Mouse (Mus musculus) telencephalon, adult 2 months (tissue): ENCODE data around the gene Atp13a2.

Experiments
- DNase-seq: peaks from one replicate; pipeline ENCODE4 v3.0.0-alpha.2; 2011; ENCODE audit warnings: low read depth, low spot score

Atp13a2 gene

DNA sequence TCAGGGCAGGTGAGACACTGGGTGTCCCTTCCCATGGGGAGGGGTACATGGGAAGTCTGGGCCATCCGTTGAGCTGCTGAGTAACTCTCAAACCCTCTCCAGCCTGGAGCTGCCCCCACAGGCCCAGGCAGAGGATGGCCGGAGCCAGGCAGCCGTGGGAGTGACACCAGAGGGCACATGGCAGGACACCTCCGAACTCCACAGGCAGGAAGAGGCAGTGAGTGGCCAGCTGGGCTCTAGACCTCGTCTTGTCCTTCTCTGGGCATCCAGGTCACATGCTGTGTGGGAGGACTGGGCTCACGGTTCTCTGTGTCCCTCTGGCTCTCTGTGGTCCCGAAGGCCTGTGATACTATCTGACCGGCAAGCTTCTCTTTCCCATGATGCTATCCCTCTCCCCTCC is 7.2 kb downstream of the Atp13a2 start:
- no peak for DNase-seq

DNA sequence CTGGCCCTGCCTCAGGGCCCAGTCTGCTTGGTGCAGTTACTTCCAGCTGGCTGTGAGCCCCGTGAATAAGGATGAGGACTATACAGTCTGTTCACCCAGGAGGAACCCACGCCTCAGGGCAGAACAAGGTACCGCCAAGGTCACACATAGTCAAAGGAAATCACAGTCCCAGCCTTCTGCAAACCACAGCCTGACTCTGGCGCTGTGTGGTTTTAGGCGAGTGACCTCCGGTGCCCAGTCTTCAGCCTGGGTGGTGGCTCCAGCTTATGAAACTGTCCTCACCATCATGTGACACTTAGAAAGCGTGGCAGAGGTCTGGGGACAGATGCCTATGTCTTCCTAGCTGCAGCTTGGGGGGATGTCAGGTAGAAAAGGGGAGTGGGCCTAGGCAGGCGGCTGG is 9.1 kb downstream of the Atp13a2 start:
- DNase-seq, result no peak

DNA sequence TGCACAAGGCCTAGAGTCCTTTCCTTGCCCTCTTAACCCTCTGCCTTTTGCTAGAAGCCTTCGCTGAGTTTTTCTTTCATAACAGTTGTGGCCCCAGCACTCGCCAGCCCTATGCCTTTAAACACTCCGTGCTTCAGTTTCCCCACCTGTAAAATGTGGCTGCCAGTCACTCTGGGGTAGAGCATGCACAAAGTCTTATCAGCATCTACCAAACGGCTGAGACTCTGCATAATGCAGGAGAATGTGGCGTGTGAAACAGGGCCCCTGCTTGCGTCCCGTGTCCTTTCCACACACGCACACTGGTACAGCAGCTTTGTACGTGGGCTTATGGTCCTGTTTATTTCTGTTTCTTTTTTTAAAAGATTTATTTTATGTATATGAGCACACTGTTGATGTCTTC is 10.1 kb downstream of the Atp13a2 start:
- DNase-seq, result no peak

DNA sequence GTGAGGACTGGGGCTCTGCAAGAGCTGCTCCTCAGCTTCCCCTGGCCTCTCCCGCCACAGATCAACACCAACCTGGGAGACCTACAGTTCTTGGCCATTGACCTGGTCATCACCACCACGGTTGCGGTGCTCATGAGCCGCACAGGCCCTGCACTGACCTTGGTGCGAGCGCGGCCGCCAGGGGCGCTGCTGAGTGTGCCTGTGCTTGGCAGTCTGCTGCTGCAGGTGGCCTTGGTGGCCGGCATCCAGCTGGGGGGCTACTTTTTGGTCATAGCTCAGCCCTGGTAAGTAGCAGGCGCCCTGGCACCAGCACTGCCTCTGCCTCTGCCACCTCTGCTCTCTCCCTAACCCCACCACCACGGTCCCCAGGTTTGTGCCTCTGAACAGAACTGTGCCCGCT is 19.3 kb downstream of the Atp13a2 start:
- no peak for DNase-seq

DNA sequence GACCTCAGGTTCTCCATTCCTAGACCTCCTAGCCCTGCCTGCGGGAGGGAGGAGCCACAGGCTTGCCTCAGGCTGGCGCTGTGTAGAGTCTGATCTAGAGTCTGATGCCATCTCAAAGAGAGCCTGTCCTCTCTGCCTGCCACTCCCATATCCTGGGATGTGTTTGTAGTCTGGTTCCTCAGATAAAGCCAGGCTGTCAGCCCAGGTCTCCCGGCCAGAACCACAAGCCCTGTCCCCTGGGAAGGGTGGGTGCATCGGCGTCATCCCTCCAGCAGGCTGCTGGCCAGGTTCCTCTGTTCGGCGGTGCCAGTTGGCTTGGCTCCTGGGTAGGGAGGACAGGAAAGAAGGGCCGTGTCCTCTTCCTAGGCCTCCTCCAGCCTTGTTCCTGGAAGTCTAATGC is 21.4 kb downstream of the Atp13a2 start:
- DNase-seq, result no peak

DNA sequence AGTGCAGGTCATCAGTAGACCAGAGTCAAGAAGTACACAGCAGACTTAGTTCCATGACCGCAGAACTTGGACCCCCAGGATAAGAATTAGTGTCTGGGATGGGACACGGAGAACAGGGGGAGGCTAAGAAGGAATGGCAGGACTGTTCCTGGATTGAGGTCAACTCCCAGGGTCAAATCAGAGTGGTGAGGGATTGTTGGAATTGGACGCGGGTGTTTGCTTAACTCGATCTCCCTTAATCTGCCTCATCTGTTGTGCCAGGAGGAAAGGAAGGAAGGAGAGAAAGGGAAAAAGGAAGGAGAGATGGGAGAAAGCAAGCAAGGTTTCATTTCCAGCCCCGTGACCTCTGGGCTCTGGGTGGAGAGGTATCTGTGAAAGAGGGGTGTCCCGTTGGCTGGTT is 23.4 kb downstream of the Atp13a2 start, which contains the start of gene Mfap2:
Mfap2 (plus strand) TSS at position 301 of the 400 bp plus-strand sequence.
- no peak for DNase-seq

DNA sequence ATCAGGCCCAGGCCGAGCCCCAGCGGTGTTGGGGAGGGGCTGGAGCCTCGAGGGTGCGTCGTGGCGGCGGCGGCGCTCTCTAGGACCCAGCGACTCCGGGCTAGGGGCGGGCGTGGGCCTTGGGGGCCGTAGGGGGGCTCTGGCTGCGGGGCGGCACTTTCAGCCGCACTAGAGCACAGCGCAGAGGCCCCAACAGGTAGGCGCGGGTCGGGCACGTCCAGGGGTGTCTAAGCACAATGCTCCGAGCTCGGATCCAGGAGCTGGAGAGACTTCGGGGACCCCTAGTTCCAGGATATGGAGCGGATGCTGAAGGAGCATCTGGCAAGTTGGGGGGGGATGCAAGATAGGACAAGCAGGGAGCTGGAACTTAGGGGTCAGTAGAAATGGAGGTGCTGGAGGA is 23.9 kb downstream of the Atp13a2 start:
- DNase-seq, result no peak

DNA sequence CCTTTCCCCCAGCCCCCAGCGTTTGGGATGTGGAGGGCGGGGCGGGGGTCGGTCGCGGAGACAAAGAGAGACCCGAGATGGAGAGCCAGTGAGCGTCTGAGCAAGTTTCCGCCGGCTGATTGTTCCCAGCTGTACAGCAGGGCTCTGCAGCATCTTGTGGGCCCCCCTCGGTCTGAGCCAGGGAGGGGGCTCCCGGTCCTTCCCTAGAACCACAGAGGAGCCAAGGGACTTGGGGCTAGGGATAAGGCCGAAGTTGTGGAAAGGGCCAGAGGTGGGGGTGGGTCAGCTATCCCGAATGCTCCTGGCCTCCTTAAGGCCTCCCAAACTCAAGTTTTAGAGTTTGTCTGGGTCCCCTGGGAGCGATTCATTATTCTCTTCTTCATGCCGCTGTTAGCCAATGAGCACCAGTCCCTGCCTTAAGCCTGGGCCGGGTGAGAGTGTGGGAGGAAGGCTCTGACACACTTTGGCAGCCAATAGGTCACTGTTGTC is 24.3 kb downstream of the Atp13a2 start:
- no peak for DNase-seq

DNA sequence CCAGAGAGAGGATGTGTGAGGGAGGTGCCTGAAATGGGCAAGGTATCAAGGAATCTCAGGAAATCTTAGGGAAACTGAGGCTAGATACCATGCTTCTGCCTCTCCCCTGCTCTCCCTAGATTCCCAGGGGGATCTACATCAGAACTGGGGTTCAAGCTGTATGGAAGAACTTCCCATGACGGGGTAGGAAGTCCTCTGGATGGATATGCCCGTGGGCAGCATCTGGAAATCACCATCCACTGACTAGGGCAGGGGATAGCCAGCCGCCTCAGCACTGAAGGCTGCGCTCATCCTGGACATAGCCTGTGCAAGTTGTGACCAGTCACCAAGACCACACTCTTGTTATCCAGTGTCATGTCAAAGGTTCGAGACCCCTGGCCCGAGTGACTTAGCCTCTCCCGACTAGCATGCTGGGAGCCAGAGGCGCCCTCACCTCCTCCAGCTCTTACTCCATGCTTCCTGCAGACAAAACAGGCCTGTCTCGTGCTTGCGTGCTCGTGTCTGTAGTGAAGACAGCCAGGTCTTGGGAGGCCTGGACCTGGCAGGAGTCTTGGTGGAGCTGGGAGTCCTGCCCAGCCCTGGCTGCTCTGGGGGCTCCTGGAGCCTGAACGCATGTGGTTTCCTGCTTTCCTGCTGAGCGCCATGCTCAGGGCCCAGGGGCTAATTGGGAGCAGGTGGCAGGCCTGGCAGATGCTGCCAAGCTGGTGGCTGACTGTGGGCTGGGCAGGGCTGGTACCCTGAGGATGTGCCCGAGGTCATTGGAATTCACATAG is 25.1 kb downstream of the Atp13a2 start:
- no peak for DNase-seq

DNA sequence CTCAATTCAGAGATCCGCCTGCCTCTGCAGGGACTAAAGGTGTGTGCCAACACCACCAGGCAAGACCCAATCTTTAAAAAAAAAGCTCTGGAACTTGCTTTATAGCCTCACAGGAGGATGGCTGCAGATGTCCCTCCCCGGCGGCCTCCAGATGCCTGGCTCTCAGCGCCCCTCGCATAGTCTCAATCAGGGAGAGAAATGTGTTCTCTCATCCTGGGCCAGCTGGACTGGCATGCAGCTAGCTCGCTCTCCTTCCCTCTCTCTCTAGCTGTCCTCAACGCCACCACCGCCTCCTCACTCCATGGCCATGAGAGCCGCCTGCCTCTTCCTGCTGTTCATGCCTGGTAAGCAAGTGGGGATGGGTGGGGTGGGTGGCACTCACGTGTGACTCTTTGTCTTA is 25.9 kb downstream of the Atp13a2 start:
- DNase-seq, result peak; percentile 31

DNA sequence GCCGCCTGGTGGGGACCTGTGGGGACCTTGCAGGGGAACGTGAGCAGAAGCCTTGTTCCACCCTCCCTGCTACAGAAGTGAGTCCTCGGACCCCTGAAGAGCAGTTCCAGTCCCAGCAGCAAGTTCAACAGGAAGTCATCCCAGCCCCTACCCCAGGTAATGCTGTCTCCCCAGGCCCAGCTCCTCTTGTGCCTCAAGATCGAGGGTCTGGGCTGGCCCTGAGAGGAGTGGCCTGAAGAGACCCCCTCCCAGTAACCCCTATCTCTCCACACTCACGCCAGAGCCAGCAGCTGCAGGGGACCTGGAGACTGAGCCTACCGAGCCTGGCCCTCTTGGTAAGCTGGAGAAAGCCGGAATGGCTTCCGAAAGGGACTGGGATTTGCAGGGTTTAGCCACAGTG is 27.4 kb downstream of the Atp13a2 start:
- no peak for DNase-seq

DNA sequence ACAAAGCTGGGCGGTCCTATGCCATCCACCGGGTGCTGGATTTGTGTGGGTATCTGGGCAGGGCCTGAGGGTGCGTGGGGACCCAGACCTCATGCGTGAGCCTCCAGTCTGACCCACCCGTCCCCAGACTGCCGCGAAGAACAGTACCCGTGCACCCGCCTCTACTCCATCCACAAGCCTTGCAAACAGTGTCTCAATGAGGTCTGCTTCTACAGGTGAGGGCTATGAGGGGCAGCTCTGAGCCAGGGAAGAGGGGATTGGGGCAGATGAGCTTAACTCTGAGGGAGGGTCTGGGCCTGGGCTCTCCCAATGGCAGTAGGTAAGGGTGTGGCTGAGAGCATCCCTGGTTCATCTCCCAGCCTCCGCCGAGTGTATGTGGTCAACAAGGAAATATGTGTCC is 28.2 kb downstream of the Atp13a2 start:
- DNase-seq, result no peak

DNA sequence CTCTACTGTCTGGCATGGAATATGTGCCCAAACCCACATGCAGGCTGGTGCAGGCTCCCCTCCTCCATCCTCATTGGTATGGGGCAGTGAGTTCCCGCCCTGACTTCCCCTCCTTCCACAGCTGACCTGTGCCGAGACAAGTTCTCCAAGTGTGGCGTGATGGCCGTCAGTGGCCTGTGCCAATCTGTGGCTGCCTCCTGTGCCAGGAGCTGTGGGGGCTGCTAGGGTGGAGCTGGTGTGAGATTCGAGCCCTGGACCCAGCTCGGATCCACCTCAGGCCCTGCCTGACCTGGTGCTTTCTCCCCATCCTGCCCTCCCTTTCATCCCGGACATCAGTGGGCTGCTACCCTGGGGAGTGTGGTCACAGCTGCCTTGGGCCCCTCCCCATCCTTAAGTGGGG is 28.7 kb downstream of the Atp13a2 start:
- no peak for DNase-seq

DNA sequence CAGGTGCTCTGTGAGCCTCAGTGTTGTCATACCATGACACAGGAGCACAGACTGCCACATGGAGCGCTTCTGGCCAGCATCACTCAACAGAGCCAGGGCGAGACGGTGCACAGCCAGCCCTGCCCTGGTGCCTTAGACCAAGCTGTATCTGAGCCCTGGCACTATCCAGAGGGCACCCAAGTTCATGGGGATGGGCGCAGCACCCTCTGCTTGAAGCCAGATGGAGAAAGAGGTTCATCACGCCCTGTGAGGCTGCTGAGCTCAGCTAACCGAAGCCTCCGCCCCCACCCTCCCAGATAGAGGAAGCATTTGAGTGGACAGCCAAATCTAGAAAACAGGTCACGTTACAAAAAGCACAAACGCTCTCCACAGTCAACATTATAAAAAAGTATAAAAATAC is 29.6 kb downstream of the Atp13a2 start:
- DNase-seq, result peak; percentile 48

DNA sequence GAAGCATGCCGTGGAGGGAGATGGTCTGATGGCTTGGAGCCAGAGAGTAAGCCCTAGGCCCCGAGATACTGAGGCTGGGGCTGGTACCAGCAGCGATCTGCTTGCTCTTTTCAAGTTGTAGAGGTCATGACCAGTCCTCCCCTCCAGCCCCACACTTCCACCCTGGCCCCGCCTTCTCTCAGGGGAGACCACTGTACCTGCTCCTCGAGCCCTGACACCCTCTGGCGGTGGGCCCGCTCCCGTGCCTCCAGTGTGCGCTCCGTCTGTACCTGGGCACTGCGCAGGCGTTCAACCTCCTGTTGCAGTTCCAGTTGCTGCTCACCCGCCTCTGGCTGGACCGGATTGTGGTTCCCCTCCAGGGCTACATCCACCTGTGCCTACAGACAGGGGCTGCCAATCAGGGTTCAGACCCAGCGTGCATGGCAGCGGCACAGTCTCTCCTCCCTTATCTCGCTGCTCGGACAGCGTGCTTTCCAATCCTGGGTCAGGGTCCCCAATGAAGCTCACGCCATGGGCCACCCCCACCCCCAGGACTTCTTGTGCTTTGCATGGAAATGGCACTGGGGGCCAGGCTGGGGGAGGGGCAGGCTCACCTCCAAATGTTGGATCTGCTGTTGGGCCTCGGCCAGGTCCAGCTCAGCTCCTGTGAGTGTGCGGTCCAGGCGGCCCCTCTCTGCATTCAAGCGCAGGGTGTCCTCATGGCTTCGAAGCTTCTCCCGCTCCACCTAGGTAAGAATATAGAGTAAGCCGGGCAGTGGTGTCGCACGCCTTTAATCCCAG is 31.2 kb downstream of the Atp13a2 start:
- no peak for DNase-seq

DNA sequence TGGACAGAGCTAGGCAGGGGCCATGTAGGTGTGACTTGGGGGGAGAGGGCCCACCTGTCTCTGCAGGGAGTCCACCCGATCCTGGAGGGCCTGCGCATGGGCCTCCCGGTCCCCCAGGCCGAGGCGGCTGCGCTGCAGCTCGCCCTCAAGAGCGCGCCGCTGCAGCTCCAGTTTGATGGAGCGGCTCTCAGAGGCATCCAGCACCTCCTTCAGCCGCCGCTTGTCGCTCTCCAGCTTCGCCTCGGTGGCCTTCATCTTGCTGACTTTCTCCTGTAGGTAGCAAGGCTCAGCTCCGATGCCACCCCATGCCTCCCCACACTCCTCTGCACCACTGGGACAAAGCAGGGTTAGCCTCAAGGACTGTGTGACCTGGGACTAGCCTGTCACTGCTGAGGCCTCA is 33.5 kb downstream of the Atp13a2 start:
- DNase-seq, result no peak

DNA sequence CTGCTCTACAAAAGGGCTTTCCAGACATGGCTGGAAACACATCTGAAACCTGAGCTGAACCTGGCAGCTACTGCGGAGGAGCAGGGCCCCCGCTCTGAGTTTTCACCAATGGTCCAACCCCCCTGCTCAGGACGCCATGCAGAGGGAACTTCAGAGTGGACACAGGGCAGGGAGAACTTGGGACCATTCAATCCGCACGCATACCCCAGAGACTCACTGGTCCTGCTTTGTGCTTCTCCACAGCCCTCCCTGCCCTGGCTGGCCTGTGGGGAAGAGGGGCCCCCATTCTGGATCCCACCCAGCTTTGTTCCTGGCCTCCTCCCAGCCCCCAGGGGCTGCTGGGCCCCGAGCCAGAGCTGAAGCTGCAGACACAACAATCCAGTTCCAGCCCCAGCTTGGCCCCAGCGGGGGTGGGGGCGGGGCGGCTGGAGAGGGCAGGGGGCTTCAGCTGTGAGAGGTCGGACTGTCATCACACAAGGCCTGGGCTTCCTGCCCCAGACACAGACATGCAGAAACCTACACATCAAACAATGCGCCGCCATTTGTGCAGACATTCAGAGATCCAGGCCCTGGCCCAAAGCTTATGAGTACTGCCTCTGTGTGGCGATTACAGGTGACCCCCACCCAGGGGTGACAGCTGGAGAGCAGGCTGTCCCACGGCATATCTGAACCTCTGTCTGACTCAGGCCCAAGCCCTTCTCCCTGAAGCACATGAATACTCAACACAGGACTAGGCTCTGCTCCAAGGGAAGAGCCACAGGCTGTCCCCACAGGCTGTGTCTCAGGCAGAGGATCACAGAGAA is 34.3 kb downstream of the Atp13a2 start:
- DNase-seq, result no peak

DNA sequence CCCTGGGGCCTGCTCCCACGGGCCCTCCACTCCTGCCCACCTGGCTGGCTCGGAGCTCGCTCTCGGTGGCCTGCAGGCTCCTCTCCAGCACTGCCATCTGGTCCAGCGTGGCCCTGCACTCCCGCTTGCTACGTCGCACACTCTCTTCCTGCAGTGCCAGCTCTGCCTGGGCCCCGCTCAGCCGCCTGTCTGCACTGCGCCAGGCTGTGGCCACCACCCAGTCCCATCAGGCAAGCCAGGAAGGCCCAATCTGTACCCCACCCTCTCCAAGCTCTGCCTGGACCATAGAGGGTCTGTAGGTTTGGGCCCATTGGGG is 34.9 kb downstream of the Atp13a2 start:
- no peak for DNase-seq

DNA sequence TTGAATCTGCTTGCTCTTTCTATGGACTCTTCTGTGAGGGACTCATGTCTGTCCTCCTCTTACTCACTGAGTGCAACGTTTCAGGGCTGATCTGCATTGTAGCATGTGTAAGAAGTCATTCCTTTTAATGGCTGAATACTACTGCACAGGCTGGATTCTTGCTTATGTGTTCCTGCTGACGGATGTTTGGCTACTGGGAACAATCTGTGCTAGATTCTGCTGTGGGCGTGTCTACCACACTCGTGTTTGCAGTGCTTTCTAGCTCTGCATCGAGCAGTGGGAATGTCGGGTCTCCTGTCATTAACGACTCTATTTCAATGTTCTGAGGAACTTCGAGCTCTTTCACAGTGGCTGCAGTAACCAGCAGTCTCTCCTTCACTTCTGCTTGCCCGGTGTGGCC is 37.4 kb downstream of the Atp13a2 start:
- peak; percentile 58 for DNase-seq

DNA sequence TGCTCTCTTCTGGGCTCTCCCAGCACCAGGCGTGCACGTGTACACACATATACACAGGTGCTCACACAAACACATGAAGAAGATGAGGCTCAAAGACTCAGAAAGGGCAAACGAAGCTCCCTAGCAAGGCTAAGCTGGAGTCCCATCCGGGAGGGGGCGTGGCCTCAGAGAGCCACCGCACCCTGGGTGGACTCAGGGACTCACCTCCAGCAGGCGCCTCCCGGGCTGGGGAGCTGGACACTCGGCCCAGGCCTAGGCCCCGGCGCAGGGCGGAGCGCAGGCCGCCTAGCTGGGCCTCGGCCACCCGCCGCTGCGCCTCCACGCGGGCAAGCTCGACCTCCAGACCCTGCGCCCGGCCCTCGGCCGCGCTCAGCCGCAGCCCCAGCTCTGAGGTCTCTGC is 38.3 kb downstream of the Atp13a2 start:
- DNase-seq, result no peak

DNA sequence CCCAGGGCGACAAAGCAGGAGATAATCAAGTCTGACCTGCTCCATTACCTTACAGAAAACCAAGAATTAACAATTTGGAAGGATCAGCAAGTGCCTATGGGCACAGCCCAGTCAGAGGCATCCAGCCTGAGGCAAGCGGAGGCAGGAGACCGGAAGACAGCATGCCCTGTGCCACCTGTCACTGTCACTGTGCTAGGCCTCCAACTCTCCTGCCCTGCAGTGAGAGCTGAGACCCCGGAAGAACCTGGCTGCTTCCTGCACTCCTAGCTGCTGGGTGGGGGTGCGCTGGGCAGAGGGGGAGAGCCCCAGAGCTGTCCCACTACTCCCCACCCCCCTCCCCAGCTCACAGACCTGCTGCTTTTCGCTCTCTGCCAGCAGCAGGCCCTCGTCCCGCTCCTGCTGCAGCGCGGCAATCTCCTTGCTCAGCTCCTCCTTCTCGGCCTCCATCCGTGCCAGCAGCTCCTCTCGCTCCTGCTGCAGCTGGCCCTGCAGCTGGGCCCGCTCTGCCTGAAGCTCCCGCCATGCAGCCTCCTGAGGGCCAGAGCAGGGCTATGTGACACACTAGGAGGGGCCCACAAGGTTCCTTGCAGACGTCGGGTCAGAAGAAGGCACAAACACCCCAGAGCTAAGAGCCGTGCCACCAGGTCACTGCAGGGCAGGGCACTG is 44.0 kb downstream of the Atp13a2 start:
- no peak for DNase-seq

DNA sequence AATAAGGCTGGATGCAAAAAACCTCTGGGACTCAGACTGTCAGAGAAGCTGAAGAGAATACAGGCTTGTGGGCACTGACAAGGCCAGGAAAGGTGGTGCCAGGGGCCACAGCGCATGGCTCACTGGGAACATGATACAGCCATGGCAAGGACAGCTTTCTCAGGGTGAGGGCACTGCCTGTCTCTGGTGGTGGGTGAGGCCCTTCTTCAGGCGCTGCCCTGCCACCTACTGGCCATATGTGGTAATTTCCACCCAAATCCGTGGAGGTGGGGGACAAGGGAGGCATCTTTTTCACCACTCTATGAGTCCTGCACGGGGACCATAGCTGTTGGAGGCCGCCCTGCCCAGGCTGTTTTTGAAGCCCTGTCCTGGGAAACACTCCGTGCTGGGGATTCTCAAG is 45.1 kb downstream of the Atp13a2 start:
- no peak for DNase-seq
